Comparison of ENCODE assay signal across 29 mouse cellular contexts in the genomic region with DNA sequence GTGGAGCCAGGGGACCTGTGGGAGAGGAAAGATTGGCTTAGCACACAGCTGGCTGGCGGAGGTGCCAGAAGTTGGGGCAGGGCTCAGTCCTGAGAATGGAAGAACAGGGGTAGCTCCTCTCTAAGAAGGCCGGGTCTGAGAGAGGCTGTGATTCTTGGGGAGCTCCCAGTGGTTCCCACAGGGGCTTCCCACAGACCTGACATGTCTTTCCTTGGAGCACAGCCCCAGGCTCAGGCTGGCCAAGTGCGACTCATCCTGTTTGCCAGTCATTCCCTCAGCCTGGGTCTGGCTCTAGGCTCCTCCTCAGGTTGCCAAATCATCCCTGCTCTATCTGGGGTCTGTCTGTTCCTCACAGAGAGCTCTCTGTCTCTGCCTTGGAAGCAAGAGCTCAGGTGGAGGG. TPM values are rescaled to one million over a fixed set of nuclear protein-coding genes. Genes with fewer than 3 reads are reported as not detected.
DNase-seq lines count a peak whose midpoint lies in the region; ATAC-seq and TF ChIP-seq lines count a peak whose summit lies in the region.
"Had no signal": no experiment of that assay in that cellular context is flagged by ENCODE, and none has a peak within 500 bp of the region (broad histone marks: within the 10 kb centered on the region; RNA-seq: fewer than 3 reads in every experiment).

No protein-coding gene starts in this region.

- intact Hi-C loops in heart, postnatal 14 days (cut with DNase I): no loop called here
- intact Hi-C loops in left cerebral cortex, adult 2 months (cut with DNase I): no loop called here

- no peak overlapping the region for H3K27ac ChIP-seq in heart, embryonic 15.5 days
- H3K27ac ChIP-seq in stomach, embryonic 14.5 days (ENCODE audit: low read length): no peak overlapping the region
- H3K27ac ChIP-seq in stomach, postnatal 0 days (replicated peaks): no peak overlapping the region
- no peak overlapping the region for H3K27ac ChIP-seq in left cerebral cortex, adult 2 months
- H3K27ac ChIP-seq: embryonic facial prominence, embryonic 10.5 days; embryonic facial prominence, embryonic 15.5 days; forebrain, embryonic 13.5 days; hindbrain, embryonic 13.5 days; kidney, postnatal 0 days; liver, embryonic 14.5 days; midbrain, embryonic 10.5 days; midbrain, embryonic 15.5 days; neural tube, embryonic 15.5 days had no signal

- H3K9ac ChIP-seq in heart, embryonic 15.5 days: no peak overlapping the region
- no peak overlapping the region for H3K9ac ChIP-seq in stomach, embryonic 14.5 days (replicated peaks; ENCODE audit: low read depth, low read length)
- H3K9ac ChIP-seq in stomach, postnatal 0 days (ENCODE audit: low read length): no peak overlapping the region
- H3K9ac ChIP-seq: embryonic facial prominence, embryonic 15.5 days; forebrain, embryonic 13.5 days; hindbrain, embryonic 13.5 days; liver, embryonic 14.5 days; lung, embryonic 14.5 days; midbrain, embryonic 15.5 days; neural tube, embryonic 15.5 days had no signal

- no peak overlapping the region for H3K4me3 ChIP-seq in heart, embryonic 15.5 days
- H3K4me3 ChIP-seq in stomach, embryonic 14.5 days (ENCODE audit: low read depth, low read length): no peak overlapping the region
- H3K4me3 ChIP-seq in stomach, postnatal 0 days (ENCODE audit: low read depth, low read length): no peak overlapping the region
- H3K4me3 ChIP-seq in left cerebral cortex, adult 2 months: no peak overlapping the region
- H3K4me3 ChIP-seq: embryonic facial prominence, embryonic 10.5 days; embryonic facial prominence, embryonic 15.5 days; forebrain, embryonic 13.5 days; hindbrain, embryonic 13.5 days; midbrain, embryonic 10.5 days; midbrain, embryonic 15.5 days; neural tube, embryonic 15.5 days had no signal

- H3K4me1 ChIP-seq in heart, embryonic 15.5 days (replicated peaks): peaks cover 7% of the 10 kb centered on the region
- peaks cover 7% of the 10 kb centered on the region for H3K4me1 ChIP-seq in stomach, embryonic 14.5 days (ENCODE audit: control insufficient read depth, insufficient read depth, low read length)
- no peaks in the 10 kb centered on the region for H3K4me1 ChIP-seq in stomach, postnatal 0 days (replicated peaks; ENCODE audit: control insufficient read depth, insufficient read depth)
- H3K4me1 ChIP-seq: forebrain, embryonic 13.5 days; hindbrain, embryonic 13.5 days; midbrain, embryonic 15.5 days had no signal

- H3K27me3 ChIP-seq in heart, embryonic 15.5 days: peaks cover 44% of the 10 kb centered on the region
- no peaks in the 10 kb centered on the region for H3K27me3 ChIP-seq in stomach, embryonic 14.5 days (ENCODE audit: control insufficient read depth, insufficient read depth, low read length)
- H3K27me3 ChIP-seq in stomach, postnatal 0 days (ENCODE audit: control insufficient read depth, insufficient read depth, low read length): no peaks in the 10 kb centered on the region
- H3K27me3 ChIP-seq: embryonic facial prominence, embryonic 15.5 days; forebrain, embryonic 13.5 days; midbrain, embryonic 15.5 days; neural tube, embryonic 15.5 days had no signal

- 61% methylated on average over 3 of the region's 3 CpGs for WGBS in heart, embryonic 15.5 days
- WGBS in stomach, embryonic 14.5 days: 73% methylated on average over 3 of the region's 3 CpGs
- WGBS in stomach, postnatal 0 days: 63% methylated on average over 3 of the region's 3 CpGs

- H3K9me3 ChIP-seq in heart, embryonic 15.5 days (replicated peaks): no peaks in the 10 kb centered on the region
- no peaks in the 10 kb centered on the region for H3K9me3 ChIP-seq in stomach, embryonic 14.5 days (ENCODE audit: control insufficient read depth, low read depth, low read length)
- H3K9me3 ChIP-seq in stomach, postnatal 0 days (ENCODE audit: control insufficient read depth, low read length): no peaks in the 10 kb centered on the region
- H3K9me3 ChIP-seq: embryonic facial prominence, embryonic 10.5 days; embryonic facial prominence, embryonic 15.5 days; forebrain, embryonic 13.5 days; hindbrain, embryonic 13.5 days; midbrain, embryonic 10.5 days; midbrain, embryonic 15.5 days; neural tube, embryonic 15.5 days had no signal

- TF ChIP-seq CTCF in stomach, postnatal 0 days (IDR thresholded peaks at IDR 0.05; ENCODE audit: low read depth): no peak
- TF ChIP-seq CTCF in left cerebral cortex, adult 2 months (IDR thresholded peaks at IDR 0.05): no peak

- no peak for TF ChIP-seq EP300 in stomach, postnatal 0 days (optimal IDR thresholded peaks at IDR 0.05)

- 0 out of 2 replicates have a peak, but pooled peaks have one; percentile 23 for ATAC-seq in heart, embryonic 15.5 days (replicated peaks; ENCODE audit: insufficient number of reproducible peaks, insufficient read depth, low FRiP score, low read depth)
- 0 out of 2 replicates have a peak, but pooled peaks have one; percentile 21 for ATAC-seq in stomach, embryonic 14.5 days (ENCODE audit: insufficient number of reproducible peaks, insufficient read depth, low FRiP score, low read depth)
- no peak for ATAC-seq in stomach, postnatal 0 days (ENCODE audit: low FRiP score, low TSS enrichment)
- ATAC-seq: forebrain, embryonic 13.5 days; intestine, embryonic 16.5 days; midbrain, embryonic 15.5 days had no signal

- no peak overlapping the region for H3K4me2 ChIP-seq in heart, embryonic 15.5 days
- H3K4me2 ChIP-seq in stomach, embryonic 14.5 days (replicated peaks; ENCODE audit: low read depth, low read length): no peak overlapping the region
- H3K4me2 ChIP-seq in stomach, postnatal 0 days (replicated peaks; ENCODE audit: low read depth): no peak overlapping the region
- H3K4me2 ChIP-seq: embryonic facial prominence, embryonic 15.5 days; forebrain, embryonic 13.5 days; hindbrain, embryonic 13.5 days; lung, embryonic 14.5 days; midbrain, embryonic 15.5 days; neural tube, embryonic 15.5 days had no signal

- no peak for DNase-seq in heart, postnatal 14 days
- DNase-seq in stomach, postnatal 0 days (ENCODE audit: low spot score): no peak
- DNase-seq in NIH3T3 (ENCODE audit: low read depth): peak; percentile 87
- no peak for DNase-seq in left cerebral cortex, adult 2 months (ENCODE audit: extremely low spot score in 1 of 2, low spot score in 2 of 2)
- DNase-seq in embryo, embryonic 9.5 days (ENCODE audit: extremely low spot score): no peak
- DNase-seq: adrenal gland, adult 2 months; gastrocnemius, postnatal 10 days; heart, postnatal 4 days; kidney, adult 8-10 months; kidney, postnatal 4 days; layer of hippocampus, postnatal 36 days; liver; lung, embryonic 14.5 days; right cerebral cortex, adult 18-20 months; right cerebral cortex, postnatal 4 days; thymus, postnatal 14 days had no signal

- no peaks in the 10 kb centered on the region for H3K36me3 ChIP-seq in heart, embryonic 15.5 days
- H3K36me3 ChIP-seq in stomach, embryonic 14.5 days (ENCODE audit: control insufficient read depth, insufficient read depth, low read length): no peaks in the 10 kb centered on the region
- H3K36me3 ChIP-seq in stomach, postnatal 0 days (ENCODE audit: control insufficient read depth, insufficient read depth, low read length): no peaks in the 10 kb centered on the region
- H3K36me3 ChIP-seq: embryonic facial prominence, embryonic 10.5 days; embryonic facial prominence, embryonic 15.5 days; hindbrain, embryonic 13.5 days; midbrain, embryonic 10.5 days; midbrain, embryonic 15.5 days had no signal

RNA-seq across cellular contexts. Expression of a gene that starts 17.3 kb away (rescaled TPM):
- 0.28 and 0.33 TPM in 2 replicates for polyA plus RNA-seq in heart, embryonic 15.5 days (2015; fragmentation: Nextera tagmentation; extraction: Ambion mirVana)
- total RNA-seq in heart, postnatal 14 days (2021): under 1 TPM; 0.12 to 0.74 TPM
- polyA plus RNA-seq in stomach, embryonic 14.5 days (2014; fragmentation: Nextera tagmentation; extraction: Ambion mirVana): 0.29 and 0.42 TPM in 2 replicates
- 0.62 and 0.81 TPM in 2 replicates for polyA plus RNA-seq in stomach, postnatal 0 days (2015; fragmentation: Nextera tagmentation; extraction: Ambion mirVana)
- total RNA-seq in left cerebral cortex, adult 2 months (2021): 100 to 1,000 TPM; 421 to 422 TPM
- total RNA-seq: heart, postnatal 4 days had no signal
- polyA plus RNA-seq: limb, embryonic 11.5 days; liver, embryonic 14.5 days had no signal

RNA-seq across cellular contexts. Expression of a gene that starts 36.1 kb away (rescaled TPM):
- polyA plus RNA-seq in heart, embryonic 15.5 days (2015; fragmentation: Nextera tagmentation; extraction: Ambion mirVana): 10.8 and 11.7 TPM in 2 replicates
- 1 to 10 TPM; 3.9 to 4.9 TPM for total RNA-seq in heart, postnatal 14 days (2021)
- polyA plus RNA-seq in stomach, embryonic 14.5 days (2014; fragmentation: Nextera tagmentation; extraction: Ambion mirVana): 12.9 and 16.7 TPM in 2 replicates
- polyA plus RNA-seq in stomach, postnatal 0 days (2015; fragmentation: Nextera tagmentation; extraction: Ambion mirVana): 9.3 and 10.4 TPM in 2 replicates
- total RNA-seq in left cerebral cortex, adult 2 months (2021): 1 to 10 TPM; 3.7 to 5.4 TPM

RNA-seq across cellular contexts. Expression of a gene that starts 53.1 kb away (rescaled TPM):
- polyA plus RNA-seq in heart, embryonic 15.5 days (2015; fragmentation: Nextera tagmentation; extraction: Ambion mirVana): 6.8 and 8.0 TPM in 2 replicates
- 10 to 100 TPM; 11.2 to 13.6 TPM for total RNA-seq in heart, postnatal 14 days (2021)
- polyA plus RNA-seq in stomach, embryonic 14.5 days (2014; fragmentation: Nextera tagmentation; extraction: Ambion mirVana): 8.9 and 9.3 TPM in 2 replicates
- polyA plus RNA-seq in stomach, postnatal 0 days (2015; fragmentation: Nextera tagmentation; extraction: Ambion mirVana): 2.1 and 2.4 TPM in 2 replicates
- total RNA-seq in left cerebral cortex, adult 2 months (2021): 10 to 100 TPM; 19.2 to 21.3 TPM
